Mouse (Mus musculus): ENCODE data around the gene Ift122.

The Ift122 gene

GRCm38 (mm10) chr6:115853091-115853813 lies at the start of gene Ift122, which contains the start of gene Mbd4:
Gene Ift122 (plus strand): TSS chr6:115853470.
Gene Mbd4 (minus strand): TSS chr6:115853371.
- CTCF ChIA-PET, result interaction anchor here (0.6 to 0.8 kb wide), 2 partner anchors 345 to 1016 kb away, joined by 3 to 4 read pairs; no protein-coding TSS in a partner anchor

- CTCF ChIA-PET, result interaction anchor here (0.6 to 0.7 kb wide), 2 partner anchors 145 to 175 kb away, joined by 6 to 10 read pairs; no protein-coding TSS in a partner anchor
Measured at GRCm38 (mm10) chr6:115803541-115804382, 49.5 kb upstream of the Ift122 start.

- CTCF ChIA-PET, result no interaction called here
Measured at GRCm38 (mm10) chr6:115804432-115805192, 48.7 kb upstream of the Ift122 start.

DNA sequence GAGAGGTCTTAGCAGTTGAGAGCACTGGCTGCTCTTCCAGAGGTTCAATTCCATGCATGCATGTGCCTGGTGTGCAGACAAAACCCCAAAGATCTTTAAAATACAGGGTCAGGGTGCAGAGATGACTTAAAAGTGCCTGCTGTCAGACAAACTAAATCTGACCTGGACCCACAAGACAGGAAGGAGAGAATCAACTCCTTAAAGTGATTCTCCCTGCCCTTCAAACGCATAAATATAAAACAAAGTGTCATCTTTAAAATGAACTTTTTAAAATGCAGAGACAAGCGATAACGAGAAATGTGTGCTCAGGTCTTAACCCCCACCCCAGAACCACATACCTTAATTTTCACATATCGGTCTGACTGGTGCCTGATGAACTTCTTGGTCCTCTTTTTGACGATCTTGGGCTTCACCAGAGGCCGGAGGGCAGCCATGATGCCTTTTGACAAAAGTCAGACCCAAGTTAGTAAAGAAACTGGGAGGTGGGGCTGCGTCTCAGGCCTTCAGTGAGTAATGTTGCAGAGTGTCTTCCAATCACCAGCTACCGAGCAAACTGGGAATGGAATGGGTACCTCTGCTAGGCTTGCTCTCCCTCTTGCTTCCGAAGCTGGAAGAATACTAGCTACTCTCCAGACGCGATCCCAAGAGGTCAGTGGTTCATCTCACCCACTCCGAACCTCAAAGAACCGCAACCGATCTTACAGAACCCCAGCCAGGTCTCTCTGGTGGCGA lies 45.6 kb upstream of the Ift122 start:
- CTCF ChIA-PET, result interaction anchor here (1.0 kb wide), 1 partner anchor 40 kb away, joined by 3 read pairs; no protein-coding TSS in a partner anchor

DNA sequence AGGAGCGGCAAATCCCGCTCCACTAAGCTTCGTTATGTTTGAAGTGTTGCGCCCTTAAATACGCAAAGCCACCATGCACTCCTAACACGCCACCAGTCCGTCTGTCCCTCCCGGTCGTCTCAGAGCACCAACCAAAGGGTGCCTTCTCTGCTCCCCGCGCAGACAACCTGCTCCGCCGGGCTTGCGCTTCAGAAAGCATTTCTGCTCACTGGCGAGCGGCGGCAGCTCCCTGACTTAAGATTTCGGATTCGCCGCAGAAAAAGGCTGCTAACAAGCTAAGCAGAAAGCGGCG lies 45.1 kb upstream of the Ift122 start:
- CTCF ChIA-PET, result interaction anchor here (1.0 kb wide), 1 partner anchor 40 kb away, joined by 3 read pairs; no protein-coding TSS in a partner anchor

DNA sequence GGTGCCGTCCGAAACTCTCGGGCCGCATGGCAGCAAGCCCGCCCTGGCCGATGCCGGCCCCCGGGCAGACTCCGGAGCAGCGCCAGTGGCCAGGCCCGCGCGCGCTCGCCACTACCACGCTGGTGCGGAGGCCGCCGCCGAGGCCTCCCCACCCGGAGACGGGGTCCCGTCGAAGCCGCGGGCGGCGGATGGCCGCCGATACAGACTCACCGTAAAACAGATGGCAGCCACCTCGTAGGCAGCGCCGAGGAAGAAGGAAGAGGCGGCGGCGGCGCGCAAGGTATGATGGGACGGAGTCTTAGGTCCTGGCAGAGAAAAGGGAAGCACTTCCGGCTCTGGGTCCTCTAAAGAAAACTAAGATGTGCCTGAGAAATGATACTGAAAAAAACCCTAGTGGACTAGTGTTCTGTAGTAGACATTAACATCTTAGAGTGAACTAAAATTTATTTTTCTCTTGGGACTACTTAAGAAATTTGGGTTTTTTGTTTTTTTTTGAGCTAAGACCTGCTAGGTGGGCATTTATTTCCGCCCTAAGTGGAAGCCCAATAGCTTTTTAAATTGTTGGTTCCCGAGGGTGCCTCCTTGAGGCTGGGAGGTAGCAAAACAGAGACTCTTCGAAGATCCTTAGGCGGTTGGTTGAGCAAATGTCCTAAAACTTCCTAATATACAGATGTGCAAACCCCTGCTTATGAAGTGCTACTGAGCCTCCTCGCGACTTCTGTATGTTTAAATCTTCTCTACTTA lies 44.6 kb upstream of the Ift122 start, which contains the start of gene Rpl32:
TSS of gene Rpl32 (minus strand) at position 260 of the 744 bp plus-strand sequence.
- CTCF ChIA-PET, result interaction anchor here (0.7 to 1.0 kb wide), 3 partner anchors 39 to 1978 kb away, joined by 3 to 4 read pairs (median 3); partner anchors contain the start of gene Plxnd1

DNA sequence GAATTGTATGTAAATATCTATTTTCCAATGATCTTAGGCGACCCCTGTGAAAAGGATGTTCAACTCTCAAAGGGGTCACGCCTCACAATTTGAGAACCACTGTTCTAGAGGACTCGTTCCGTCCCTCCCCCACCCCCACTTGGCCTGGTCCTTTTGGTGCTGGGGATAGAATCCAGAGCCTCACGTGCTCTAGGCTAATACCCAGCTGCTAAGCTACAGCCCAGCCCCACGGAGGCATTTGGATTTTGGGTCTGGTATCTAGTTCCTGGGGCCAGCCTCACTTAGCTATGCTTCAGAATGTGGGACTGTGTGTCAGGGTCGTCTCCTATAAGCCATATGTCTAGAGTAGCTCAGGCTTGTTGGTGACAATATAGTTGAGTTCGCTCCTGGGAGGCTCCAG lies 41.7 kb upstream of the Ift122 start:
- CTCF ChIA-PET, result no interaction called here

- CTCF ChIA-PET, result no interaction called here
Measured at GRCm38 (mm10) chr6:115814104-115814503, 39.2 kb upstream of the Ift122 start.

- CTCF ChIA-PET, result interaction anchor here (1.0 kb wide), 1 partner anchor 19 kb away, joined by 3 read pairs; no protein-coding TSS in a partner anchor
Measured at GRCm38 (mm10) chr6:115815041-115815440, 38.2 kb upstream of the Ift122 start.

GRCm38 (mm10) chr6:115818129-115818528 lies 35.1 kb upstream of the Ift122 start:
- CTCF ChIA-PET, result no interaction called here

DNA sequence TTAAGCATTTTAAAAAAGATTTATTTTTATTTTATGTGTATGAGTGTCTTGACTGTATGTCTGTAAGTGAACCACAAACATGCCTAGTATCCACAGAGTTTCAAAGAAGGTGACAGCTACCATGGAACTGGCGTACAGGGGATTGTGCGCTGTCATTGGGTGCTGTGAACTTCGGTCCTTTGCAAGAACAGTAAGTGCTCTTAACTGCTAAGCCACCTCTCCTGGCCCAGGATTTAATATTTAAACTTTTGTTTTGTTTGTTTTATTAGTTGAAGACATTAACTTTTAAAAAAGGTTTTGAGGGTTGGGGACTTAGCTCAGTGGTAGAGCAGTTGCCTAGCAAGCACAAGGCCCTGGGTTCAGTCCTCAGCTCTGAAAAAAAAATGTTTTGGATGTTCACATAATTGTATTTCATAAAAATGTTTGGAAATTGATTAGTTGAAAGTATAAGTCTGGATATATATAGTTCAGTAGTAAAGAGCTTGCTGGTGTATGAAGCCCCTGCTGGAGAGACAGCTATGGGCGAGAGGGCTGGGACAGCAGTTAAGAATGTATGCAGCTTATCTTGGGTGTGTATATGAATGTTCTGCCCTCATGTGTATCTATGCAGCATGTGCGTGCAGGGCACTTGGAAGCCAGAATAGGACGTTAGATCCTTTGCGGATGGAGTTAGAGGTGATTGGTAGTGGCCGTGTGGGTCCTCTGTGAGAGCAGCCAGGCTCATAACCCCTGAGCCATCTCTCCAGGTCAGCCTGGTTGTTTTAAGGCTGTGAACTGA lies 31.9 kb upstream of the Ift122 start:
- CTCF ChIA-PET, result interaction anchor here (0.6 kb wide), 1 partner anchor 130 kb away, joined by 4 read pairs; no protein-coding TSS in a partner anchor

DNA sequence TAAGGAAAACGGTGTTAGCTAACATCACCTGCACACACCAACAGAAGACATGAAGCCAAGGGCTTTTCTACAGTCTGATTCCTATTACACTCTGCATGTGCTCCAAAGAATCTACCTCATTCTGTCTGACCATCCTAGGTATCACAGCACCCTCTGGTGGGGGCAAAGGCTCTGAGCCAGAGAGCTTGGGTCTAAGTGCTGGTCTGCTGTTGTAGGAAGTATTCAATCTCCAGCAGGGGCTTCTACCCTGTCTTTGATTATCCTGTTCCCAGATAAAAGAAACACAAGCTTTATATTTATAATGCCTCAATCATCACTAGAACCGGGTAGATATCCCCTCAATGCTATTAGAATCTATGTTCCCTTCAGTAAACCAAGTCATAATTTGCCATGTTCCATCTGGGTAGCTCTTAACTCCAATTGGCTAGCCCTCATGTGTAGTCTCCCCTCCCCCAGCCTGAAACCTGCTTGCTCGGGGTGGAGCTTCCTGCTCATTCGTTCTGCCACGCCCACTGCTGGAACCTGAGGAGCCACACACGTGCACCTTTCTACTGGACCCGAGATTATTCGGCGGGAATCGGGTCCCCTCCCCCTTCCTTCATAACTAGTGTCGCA lies 29.3 kb upstream of the Ift122 start:
- CTCF ChIA-PET, result interaction anchor here (0.9 to 1.6 kb wide), 3 partner anchors 11 to 14 kb away, joined by 3 to 8 read pairs (median 3); no protein-coding TSS in a partner anchor

GRCm38 (mm10) chr6:115830779-115831601 lies 22.3 kb upstream of the Ift122 start:
- CTCF ChIA-PET, result no interaction called here

GRCm38 (mm10) chr6:115832152-115832850 lies 21.0 kb upstream of the Ift122 start:
- CTCF ChIA-PET, result no interaction called here

DNA sequence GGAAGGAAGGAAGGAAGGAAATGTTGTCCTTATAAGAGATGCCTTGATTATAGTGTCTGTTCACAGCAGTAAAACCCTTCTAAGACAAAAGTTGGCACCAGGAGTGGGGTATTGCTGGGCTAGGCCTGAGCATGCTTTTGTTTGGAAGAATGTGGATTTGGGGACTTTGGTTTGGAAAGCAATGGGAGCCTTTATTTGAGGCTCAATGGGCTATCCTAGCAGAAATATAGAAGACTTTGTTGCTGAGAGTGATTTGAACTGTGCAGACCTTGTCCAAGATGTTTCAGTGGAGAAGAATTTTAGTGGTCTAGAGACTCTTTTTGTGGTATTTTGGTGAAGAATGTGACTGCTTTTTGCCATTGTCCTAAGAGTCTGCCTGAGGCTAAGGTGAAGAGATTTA lies 19.4 kb upstream of the Ift122 start:
- CTCF ChIA-PET, result interaction anchor here (0.7 kb wide), 1 partner anchor 390 kb away, joined by 7 read pairs; no protein-coding TSS in a partner anchor

DNA sequence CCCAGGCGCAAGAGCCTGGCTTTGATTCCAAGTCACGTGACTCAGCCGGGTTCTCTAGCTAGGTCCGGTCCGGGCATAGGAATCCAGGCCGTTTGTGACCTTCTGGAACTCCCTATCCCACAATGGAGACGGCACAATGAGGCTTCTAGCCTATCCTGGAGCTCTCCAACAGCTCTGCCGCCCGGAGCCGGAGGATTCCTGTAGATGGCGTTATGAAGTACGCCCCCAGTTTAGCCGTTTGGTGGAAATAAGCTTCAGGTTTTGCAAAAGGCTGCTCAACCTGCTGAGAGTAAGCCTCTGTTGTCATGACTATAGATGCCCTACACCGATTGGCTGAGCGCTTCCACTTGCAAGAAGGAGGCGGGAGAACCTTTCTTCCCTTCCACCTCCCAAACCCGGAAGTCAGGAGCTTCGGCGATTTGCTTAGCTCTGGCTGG lies 15.1 kb upstream of the Ift122 start, which contains the start of gene Efcab12:
TSS of gene Efcab12 (minus strand) at position 252 of the 437 bp plus-strand sequence.
- CTCF ChIA-PET, result no interaction called here

GRCm38 (mm10) chr6:115838745-115839144 lies 14.5 kb upstream of the Ift122 start:
- CTCF ChIA-PET, result interaction anchor here (0.6 to 0.7 kb wide), 2 partner anchors 139 to 360 kb away, joined by 4 read pairs; no protein-coding TSS in a partner anchor

All from spleen, embryonic (tissue).